Mouse (Mus musculus) cerebellum, adult 11-12 months (tissue): ENCODE measurements at regions not wholly inside any gene's neighbourhood (a gene's known extent, or its start where the extent isn't known, plus 50 kb on each side); places are given as distances from the start of the nearest gene placed in this dataset.
A peak's percentile ranks its signal among the peaks of the same experiment; 100 is the strongest.

Source experiments
- DNase-seq: peaks from one replicate; pipeline ENCODE4 v3.0.0; 2022

GRCm38 (mm10) chr4:9218380-9218779, 979.5 kb upstream of the Car8 start:
- DNase-seq = peak; percentile 23

DNA sequence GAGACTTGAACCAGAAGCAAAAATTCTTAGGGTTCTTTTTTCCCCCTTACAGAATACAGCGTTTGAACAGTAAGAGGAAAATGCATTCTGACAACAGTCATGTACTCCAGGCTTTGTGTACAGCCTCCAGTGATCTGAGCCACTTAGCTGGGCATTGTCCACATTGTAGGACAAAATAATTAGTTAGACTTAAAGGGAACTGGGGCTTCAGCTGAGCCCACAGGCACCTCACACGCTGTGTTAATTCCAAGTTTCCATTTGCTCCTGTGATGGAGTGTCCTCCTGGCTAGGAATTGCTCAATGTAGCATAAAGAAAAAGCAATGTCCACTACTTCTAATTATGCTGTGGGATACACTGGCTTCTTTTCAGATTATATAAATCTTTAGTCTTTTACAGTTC, 969.8 kb upstream of the Car8 start:
- no peak for DNase-seq

GRCm38 (mm10) chr4:9200012-9200411, 961.2 kb upstream of the Car8 start:
- DNase-seq = no peak

DNA sequence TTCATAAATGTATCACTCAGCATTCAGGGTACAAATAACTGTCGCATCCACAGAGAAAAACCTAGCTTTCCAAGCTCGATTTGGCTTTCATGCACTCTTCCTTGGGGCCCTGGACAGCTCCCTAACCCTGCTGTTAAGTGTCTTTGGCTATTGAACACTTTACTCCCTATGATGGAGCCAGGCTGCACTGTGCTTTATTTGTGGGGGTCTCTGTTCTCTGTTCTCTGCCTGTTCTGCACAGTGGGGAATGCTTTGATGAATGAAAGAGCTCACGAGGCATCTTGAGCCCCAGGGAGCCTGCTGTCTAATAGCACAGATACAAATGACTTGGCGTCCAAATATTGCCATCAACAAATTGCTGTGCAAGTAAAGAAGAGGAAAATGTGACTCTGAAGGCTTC, 957.6 kb upstream of the Car8 start:
- DNase-seq = no peak

GRCm38 (mm10) chr4:9193121-9193520, 954.3 kb upstream of the Car8 start:
- no peak for DNase-seq

DNA sequence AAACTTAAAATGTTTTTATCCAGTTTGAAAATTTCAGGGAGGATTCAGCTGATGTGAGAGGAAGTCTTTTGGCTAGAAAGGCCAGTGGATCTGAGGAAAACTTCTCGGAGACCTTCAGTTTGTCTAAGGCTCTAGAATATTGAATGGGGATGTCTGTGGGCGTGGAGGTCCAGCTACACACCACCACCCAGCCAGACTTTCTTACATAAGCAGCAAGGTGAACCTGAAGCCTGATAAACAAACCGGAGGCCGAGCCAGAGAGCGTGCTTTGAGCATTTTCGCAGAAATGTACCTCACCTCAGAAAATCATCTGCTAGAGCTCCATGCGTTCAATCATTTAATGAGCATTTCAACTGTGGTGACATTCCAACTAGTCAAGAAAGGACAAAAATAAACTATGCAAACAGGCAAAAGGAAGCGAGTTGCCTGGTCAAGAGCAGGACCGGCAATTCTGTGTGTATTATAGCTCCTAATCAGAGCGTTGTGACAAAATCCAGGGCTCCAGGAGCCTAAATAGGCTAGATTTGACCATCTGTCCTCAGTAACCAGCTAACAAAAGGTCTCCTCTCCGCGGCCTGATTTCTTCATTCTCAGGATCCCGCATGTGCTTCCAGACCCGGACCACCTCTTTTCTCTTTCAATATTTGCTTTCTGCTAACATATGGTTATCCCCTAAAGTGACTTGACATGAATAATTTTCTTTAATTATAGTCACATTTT, 946.5 kb upstream of the Car8 start:
- DNase-seq = peak; percentile 51

- peak; percentile 36 for DNase-seq
These were observed 945.7 kb upstream of the Car8 start for GRCm38 (mm10) chr4:9184451-9185121.

DNA sequence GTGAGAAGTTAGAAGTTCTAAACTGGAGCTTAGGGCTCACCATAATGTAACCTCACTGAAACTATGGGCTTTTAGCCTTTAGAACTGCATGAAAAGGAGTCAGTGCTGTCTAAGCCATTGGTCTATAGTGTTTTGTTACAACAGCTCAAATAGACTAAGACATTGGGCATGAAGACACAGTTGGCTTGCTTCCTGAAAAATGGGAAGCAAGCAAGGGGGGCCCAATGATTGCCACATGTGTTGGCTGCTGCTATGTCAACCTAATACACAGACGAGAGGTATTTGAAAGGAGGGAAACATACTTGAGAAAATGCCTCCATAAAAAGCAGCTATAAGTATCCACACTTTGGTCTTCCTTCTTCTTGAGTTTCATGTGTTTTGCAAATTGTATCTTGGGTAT, 935.5 kb upstream of the Car8 start:
- no peak for DNase-seq

- DNase-seq = no peak
These were observed 923.5 kb upstream of the Car8 start for GRCm38 (mm10) chr4:9162374-9162773.

DNA sequence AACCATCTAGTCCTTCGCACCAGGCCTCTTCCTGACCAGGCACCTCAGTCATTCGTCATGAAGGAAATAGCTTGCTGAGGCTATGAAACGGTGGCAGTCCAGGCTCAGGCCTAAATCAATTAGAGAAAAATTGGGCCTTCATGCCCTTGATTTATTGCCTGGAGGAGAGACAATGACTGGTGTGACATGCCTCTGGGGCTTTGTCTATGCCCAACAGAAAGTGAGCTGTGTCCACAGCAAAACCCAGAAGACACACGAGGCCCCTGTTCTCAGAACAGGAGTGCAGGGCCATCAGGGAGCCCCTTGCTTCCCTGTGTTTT, 922.9 kb upstream of the Car8 start:
- no peak for DNase-seq

DNA sequence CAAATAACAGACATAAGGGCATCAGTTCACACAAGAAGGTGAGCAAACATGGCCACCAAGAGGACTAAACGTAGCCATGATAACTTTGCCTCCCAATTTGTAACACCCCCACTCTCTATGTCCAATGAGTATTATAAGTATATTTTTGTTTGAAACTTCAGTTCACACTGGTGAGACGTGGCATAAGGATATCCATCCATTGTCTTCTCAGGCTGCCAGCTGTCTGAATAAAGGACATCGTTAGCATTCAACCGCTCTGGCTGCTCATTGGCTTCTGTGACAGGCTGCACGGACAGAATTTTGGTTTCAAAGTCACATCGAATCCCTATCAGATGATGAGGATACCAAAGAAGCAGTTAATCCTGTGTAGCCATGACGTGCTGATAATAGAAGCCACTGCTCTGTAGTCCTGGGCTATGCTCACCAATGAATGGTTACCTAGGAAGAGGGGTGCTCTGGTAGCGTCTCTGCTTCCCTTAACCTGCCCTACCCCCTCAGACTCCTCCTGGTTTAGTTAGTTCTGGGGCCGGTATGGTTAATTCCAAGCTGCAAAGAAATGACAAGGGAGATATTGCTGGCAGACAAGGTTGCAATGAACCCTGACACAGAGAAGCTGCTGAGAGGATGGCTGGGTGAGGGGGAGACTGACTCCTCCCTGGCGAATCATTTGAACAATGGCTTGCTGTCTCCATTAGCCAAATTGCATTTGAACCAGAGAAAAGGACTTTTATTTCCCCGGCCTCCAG, 922.4 kb upstream of the Car8 start:
- no peak for DNase-seq

- no peak for DNase-seq
These were observed 908.9 kb upstream of the Car8 start for GRCm38 (mm10) chr4:9147732-9148131.

DNA sequence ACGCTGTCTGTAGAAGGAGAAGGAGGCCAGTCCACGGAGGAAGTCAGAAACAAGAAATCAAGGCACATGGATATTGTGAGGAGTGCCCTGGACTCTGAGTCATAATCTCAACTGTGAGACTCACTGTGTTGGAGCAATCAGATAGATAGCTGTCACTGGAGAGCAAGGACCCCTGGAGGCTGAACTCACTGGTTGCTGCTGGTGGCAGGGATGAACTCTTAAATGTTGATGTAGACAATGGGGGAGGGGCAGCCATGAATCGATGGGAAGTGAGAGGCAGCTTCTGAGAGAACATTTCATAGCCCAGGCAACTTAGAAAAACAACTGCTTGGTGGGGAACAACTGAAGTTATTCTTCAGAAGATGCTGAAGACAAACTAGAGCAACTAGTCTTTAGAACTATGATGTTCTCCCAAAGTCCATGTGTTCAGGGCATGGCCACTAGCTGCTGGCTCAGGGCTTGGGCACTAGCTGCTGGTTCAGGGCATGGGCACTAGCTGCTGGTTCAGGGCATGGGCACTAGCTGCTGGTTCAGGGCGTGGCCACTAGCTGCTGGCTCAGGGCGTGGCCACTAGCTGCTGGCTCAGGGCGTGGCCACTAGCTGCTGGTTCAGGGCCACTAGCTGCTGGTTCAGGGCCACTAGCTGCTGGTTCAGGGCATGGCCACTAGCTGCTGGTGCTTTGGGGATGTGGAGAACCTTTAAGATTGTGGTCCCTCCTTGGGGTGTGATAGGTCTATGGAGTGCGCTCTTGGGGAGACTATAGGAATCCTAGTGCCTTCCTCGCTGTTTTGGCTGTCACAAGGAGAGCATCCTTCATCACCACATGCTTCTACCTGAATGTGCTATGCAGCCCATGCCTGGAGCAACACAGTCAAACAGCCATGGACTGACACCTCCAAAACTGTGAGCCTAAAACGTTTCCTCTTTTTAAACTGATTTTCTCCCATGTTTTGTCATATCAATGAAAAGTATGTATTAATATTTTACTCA, 905.7 kb upstream of the Car8 start:
- no peak for DNase-seq

GRCm38 (mm10) chr4:9143087-9143486, 904.2 kb upstream of the Car8 start:
- DNase-seq = no peak

GRCm38 (mm10) chr4:9141946-9142683, 903.3 kb upstream of the Car8 start:
- DNase-seq = no peak

GRCm38 (mm10) chr4:9140691-9141090, 901.9 kb upstream of the Car8 start:
- DNase-seq = peak; percentile 60

DNA sequence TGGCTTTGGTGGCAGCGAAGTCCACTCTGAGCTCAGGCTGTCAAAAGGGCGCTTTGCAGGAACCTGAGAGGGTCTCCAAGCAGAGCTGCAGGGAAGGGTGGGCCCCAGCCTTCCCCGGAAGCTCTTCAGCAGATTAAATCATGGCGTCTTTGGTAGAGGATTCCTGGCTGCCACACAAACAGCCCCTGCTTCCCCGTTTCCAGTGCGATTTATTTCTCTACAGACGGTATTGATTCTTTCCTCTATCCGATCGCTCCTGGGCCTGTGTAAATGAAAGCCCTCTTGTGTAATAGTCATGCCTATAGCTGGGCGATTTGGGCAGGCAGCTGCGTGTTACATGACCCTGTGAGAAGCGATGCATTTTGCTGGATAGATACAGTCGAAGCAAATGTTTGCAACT, 897.8 kb upstream of the Car8 start:
- DNase-seq = no peak

- peak; percentile 86 for DNase-seq
These were observed 897.3 kb upstream of the Car8 start for GRCm38 (mm10) chr4:9136188-9136569.

DNA sequence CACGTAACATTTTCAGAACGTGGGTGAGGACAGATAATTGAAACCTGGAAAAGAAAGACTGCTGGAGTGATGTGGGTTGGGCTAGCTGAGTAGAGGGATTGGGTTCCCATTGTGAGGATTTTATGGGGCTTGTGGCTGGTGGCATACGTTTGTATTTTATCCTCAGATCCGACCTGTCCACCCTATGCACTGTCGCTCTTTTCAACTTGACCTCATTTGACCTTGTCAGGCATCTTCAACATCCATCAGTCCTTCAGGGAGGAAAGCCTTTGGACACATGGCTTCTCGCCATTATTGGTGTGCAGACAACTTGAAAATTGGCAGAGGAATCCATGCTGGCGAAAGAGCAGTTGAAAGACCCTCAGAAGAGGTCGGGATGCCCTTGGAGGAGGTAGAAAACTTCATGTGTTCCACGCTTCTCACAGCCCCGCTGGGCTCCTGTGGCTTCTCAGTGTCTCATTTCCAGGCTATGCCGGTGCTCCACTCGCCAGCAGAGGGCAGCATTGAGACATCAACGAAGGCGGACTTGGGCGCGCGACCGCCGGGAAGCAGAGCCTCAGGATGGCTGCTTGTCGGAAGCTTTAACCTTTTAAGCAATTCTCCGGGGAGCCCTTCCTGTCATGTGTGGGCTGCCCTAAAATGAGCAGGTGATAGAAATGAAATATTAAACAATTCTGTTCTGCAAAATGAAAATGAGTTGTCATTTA, 896.8 kb upstream of the Car8 start:
- peak; percentile 94 for DNase-seq

GRCm38 (mm10) chr4:9133695-9134094, 894.9 kb upstream of the Car8 start:
- DNase-seq = no peak

DNA sequence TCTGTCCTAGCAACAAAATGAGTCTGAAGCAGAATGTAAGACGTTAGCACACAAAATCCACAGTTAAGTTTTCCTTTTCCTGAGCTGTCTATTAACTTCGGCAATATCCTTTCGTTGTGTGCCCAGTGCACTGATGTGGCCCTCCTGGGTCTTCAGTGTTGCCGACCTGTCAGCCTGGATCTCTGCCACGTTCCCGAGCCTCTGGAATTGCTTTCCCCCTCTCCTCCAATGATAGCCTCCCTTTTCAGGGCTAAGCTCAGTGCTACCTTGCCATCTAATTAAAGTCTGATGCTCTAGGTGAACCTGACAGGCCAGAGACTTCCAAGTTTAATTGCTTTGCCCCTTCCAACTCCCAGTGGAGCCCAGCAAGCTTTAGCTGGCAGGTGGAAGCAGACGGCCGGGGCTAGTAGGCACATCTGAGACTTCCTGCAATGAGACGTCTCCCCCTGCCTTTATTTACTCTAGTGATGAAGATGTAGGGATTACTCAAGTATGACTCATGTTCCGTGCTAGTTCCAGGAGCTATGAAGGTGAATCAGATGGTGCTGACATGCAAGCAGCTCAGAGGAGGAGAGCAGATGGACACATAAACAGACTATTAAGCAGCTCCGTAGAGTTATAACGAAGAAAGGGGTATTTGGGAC, 894.3 kb upstream of the Car8 start:
- DNase-seq = no peak
